Mouse (Mus musculus): ENCODE data around the gene Nfs1.
"Not testable (repeated sequence)": the region's sequence is repeated elsewhere in the genome, so short reads cannot be mapped to it uniquely, and the experiment has no call there.

The Nfs1 gene

GRCm38 (mm10) chr2:156145486-156146130 lies 1.6 kb upstream of the Nfs1 start:
- DNase-seq (ENCODE audit: low read depth, low spot score): peak; percentile 45

GRCm38 (mm10) chr2:156143367-156143766 lies 619 bp downstream of the Nfs1 start:
- DNase-seq (ENCODE audit: low read depth, low spot score): no peak

GRCm38 (mm10) chr2:156142820-156143219 lies 1.2 kb downstream of the Nfs1 start:
- peak; percentile 51 for DNase-seq (ENCODE audit: low read depth, low spot score)

GRCm38 (mm10) chr2:156135695-156136094 lies 8.3 kb downstream of the Nfs1 start:
- peak; percentile 50 for DNase-seq (ENCODE audit: low read depth, low spot score)

- DNase-seq (ENCODE audit: low read depth, low spot score): no peak
Observed at GRCm38 (mm10) chr2:156134161-156134560, 9.8 kb downstream of the Nfs1 start.

- no peak for DNase-seq (ENCODE audit: low read depth, low spot score)
Observed at GRCm38 (mm10) chr2:156126992-156127391, 17.0 kb downstream of the Nfs1 start, which contains the start of gene Gm28036. Gene Gm28036 (minus strand): TSS chr2:156127092.

- no peak for DNase-seq (ENCODE audit: low read depth, low spot score)
Observed at GRCm38 (mm10) chr2:156123731-156124130, 20.3 kb downstream of the Nfs1 start.

- peak; percentile 90 for DNase-seq (ENCODE audit: low read depth, low spot score)
Observed at GRCm38 (mm10) chr2:156119566-156119965, 24.4 kb downstream of the Nfs1 start.

GRCm38 (mm10) chr2:156112080-156112423 lies 31.9 kb downstream of the Nfs1 start:
- DNase-seq (ENCODE audit: low read depth, low spot score): not testable (repeated sequence)

GRCm38 (mm10) chr2:156111358-156112079 lies 32.5 kb downstream of the Nfs1 start, which contains the start of the genes Cpne1 and Rbm12:
Gene Cpne1 (minus strand): TSS chr2:156111965.
Gene Rbm12 (minus strand): TSS chr2:156111978.
- DNase-seq (ENCODE audit: low read depth, low spot score): peak; percentile 87

- peak; percentile 63 for DNase-seq (ENCODE audit: low read depth, low spot score)
Observed at GRCm38 (mm10) chr2:156110627-156111357, 33.2 kb downstream of the Nfs1 start.

GRCm38 (mm10) chr2:156091926-156092325 lies 52.1 kb downstream of the Nfs1 start:
- peak; percentile 72 for DNase-seq (ENCODE audit: low read depth, low spot score)

- DNase-seq (ENCODE audit: low read depth, low spot score): peak; percentile 66
Observed at GRCm38 (mm10) chr2:156089799-156090198, 54.2 kb downstream of the Nfs1 start.

- DNase-seq (ENCODE audit: low read depth, low spot score): peak; percentile 81
Observed at GRCm38 (mm10) chr2:156087391-156088110, 56.4 kb downstream of the Nfs1 start.

- DNase-seq (ENCODE audit: low read depth, low spot score): peak; percentile 62
Observed at GRCm38 (mm10) chr2:156084541-156084940, 59.4 kb downstream of the Nfs1 start.

- no peak for DNase-seq (ENCODE audit: low read depth, low spot score)
Observed at GRCm38 (mm10) chr2:156080391-156080790, 63.6 kb downstream of the Nfs1 start.

GRCm38 (mm10) chr2:156079674-156080073 lies 64.3 kb downstream of the Nfs1 start:
- no peak for DNase-seq (ENCODE audit: low read depth, low spot score)

- DNase-seq (ENCODE audit: low read depth, low spot score): no peak
Observed at GRCm38 (mm10) chr2:156079183-156079560, 64.8 kb downstream of the Nfs1 start.

- DNase-seq (ENCODE audit: low read depth, low spot score): no peak
Observed at GRCm38 (mm10) chr2:156078421-156079182, 65.4 kb downstream of the Nfs1 start.

GRCm38 (mm10) chr2:156077461-156077860 lies 66.5 kb downstream of the Nfs1 start:
- no peak for DNase-seq (ENCODE audit: low read depth, low spot score)

GRCm38 (mm10) chr2:156073725-156074124 lies 70.3 kb downstream of the Nfs1 start:
- no peak for DNase-seq (ENCODE audit: low read depth, low spot score)

Data from 3T3-L1 (cell line).